Mouse (Mus musculus) heart, embryonic 15.5 days (tissue): Measurements from ENCODE around the gene Olfr1357. TPM values are rescaled to one million over a fixed set of nuclear protein-coding genes. Genes with fewer than 3 reads are reported as not detected.

ENCODE experiments used
- ATAC-seq: fragments of 200-750 bp; cut with Nextera tagmentation; replicated peaks from 2 replicates; pipeline ENCODE4 v1.8.0; 2017; ENCODE audit warnings: low read depth, moderate TSS enrichment; ENCODE audit not compliant: insufficient number of reproducible peaks, insufficient read depth, low FRiP score
- H3K27ac ChIP-seq: fragments of 300-500 bp; sonication (generic); 2 replicates; pipeline ENCODE4 v1.5.1; 2015; ENCODE audit warnings: mild to moderate bottlenecking, inconsistent platforms
- H3K27me3 ChIP-seq: fragments of 300-500 bp; sonication (generic); 2 replicates; pipeline ENCODE4 v1.6.1; 2015; ENCODE audit warnings: inconsistent platforms
- H3K36me3 ChIP-seq: fragments of 300-500 bp; sonication (generic); 2 replicates; pipeline ENCODE4 v1.6.1; 2015; ENCODE audit warnings: mild to moderate bottlenecking, inconsistent platforms
- H3K4me1 ChIP-seq: fragments of 300-500 bp; sonication (generic); replicated peaks from 2 replicates; pipeline ENCODE4 v1.6.1; 2015; ENCODE audit warnings: inconsistent platforms
- H3K4me2 ChIP-seq: fragments of 300-500 bp; sonication (generic); 2 replicates; pipeline ENCODE4 v1.6.1; 2015; ENCODE audit warnings: inconsistent platforms, mild to moderate bottlenecking, moderate library complexity
- H3K4me3 ChIP-seq: fragments of 300-500 bp; sonication (generic); 2 replicates; pipeline ENCODE4 v1.5.1; 2015; ENCODE audit warnings: mild to moderate bottlenecking, inconsistent platforms
- H3K9ac ChIP-seq: fragments of 300-500 bp; sonication (generic); 2 replicates; pipeline ENCODE4 v1.6.1; 2015; ENCODE audit warnings: mild to moderate bottlenecking, inconsistent platforms
- H3K9me3 ChIP-seq: fragments of 300-500 bp; sonication (generic); replicated peaks from 2 replicates; pipeline ENCODE4 v1.6.1; 2016; ENCODE audit warnings: inconsistent platforms
- WGBS: fragments of 180-500 bp; shearing (Covaris S2); methylation state at CpG from one replicate; pipeline ENCODE4 v1.1.7; 2015; ENCODE audit warnings: mixed read lengths; 5-methylcytosine and 5-hydroxymethylcytosine counted together
- polyA plus RNA-seq: library from polyadenylated mRNA; unstranded; fragments of >200 nt; fragmentation: Nextera tagmentation; extraction: Ambion mirVana; gene quantifications from 2 replicates; pipeline ENCODE4 v1.2.1, GENCODE M21; 2015

Gene Olfr1357
- polyA plus RNA-seq, 1 experiment from 2014 or later: not detected

DNA sequence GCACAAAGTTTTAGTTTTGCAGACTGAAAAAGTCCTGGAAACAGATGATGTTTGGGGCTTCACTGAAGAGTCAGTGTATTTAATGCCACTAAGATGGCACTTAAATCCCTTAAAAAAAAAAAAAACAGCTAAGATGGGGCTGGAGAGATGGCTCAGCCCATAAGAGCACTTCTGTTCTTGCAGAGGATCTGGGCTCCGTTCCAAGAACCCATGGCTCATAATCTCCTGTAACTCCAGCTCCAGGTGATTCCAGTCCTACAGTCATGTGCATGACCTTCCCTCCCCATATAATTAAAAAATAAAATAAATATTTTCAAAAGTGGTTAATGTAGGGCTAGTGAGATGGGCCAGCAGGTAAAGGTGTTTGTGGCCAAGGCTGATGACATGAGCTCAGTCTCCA, 52.8 kb downstream of the Olfr1357 start:
- H3K4me2 ChIP-seq: no peak overlapping the region
- WGBS: 71% methylated on average over 1 of the region's 1 CpGs

More for the DNA sequence above, 52.8 kb downstream of the Olfr1357 start:
- no peak for ATAC-seq
- no peak overlapping the region for H3K4me3 ChIP-seq
- no peaks in the 10 kb centered on the region for H3K9me3 ChIP-seq
- no peaks in the 10 kb centered on the region for H3K4me1 ChIP-seq
- H3K36me3 ChIP-seq: no peaks in the 10 kb centered on the region
- no peak overlapping the region for H3K9ac ChIP-seq
- H3K27ac ChIP-seq: no peak overlapping the region
- H3K27me3 ChIP-seq: no peaks in the 10 kb centered on the region

Other genes starting within 250 kb of the Olfr1357 start
- gene Rrp1, start 205.0 kb downstream of the Olfr1357 start, polyA plus RNA-seq: 202 and 247 TPM in 2 replicates
- gene Cstb, start 192.4 kb downstream of the Olfr1357 start, polyA plus RNA-seq: 114 and 160 TPM in 2 replicates
- 4.6 and 8.7 TPM in 2 replicates for gene Pdxk, start 153.1 kb downstream of the Olfr1357 start, polyA plus RNA-seq
- not detected in 2 replicates for gene Olfr1358, start 100.6 kb downstream of the Olfr1357 start, polyA plus RNA-seq
- gene Ilvbl, start 43.7 kb downstream of the Olfr1357 start, polyA plus RNA-seq: 65.4 and 71.5 TPM in 2 replicates
- gene Syde1, start 26.1 kb downstream of the Olfr1357 start, polyA plus RNA-seq: 13.0 and 14.8 TPM in 2 replicates
- gene Casp14, start 100.2 kb upstream of the Olfr1357 start, polyA plus RNA-seq: not detected in 2 replicates
- gene Ccdc105, start 135.0 kb upstream of the Olfr1357 start, polyA plus RNA-seq: not detected in 2 replicates
- gene Slc1a6, start 162.4 kb upstream of the Olfr1357 start, polyA plus RNA-seq: 0.47 and 0.76 TPM in 2 replicates
- gene Olfr1356, start 234.1 kb upstream of the Olfr1357 start, polyA plus RNA-seq: not detected in 2 replicates